8 mouse cellular contexts compared by ENCODE assay signal in genomic region chr8:61391058-61391434, GRCm38 (mm10).
DNase-seq lines count a peak whose midpoint lies in the region; ATAC-seq and TF ChIP-seq lines count a peak whose summit lies in the region.

No protein-coding gene starts in this region.

- 0 out of 2 replicates have a peak, but pooled peaks have one; percentile 26 for ATAC-seq in heart, embryonic 14.5 days (ENCODE audit: insufficient number of reproducible peaks, insufficient read depth, low FRiP score, low read depth)

- no peaks in the 10 kb centered on the region for H3K27me3 ChIP-seq in heart, embryonic 14.5 days (ENCODE audit: control insufficient read depth, insufficient read depth, low read length)

- H3K9ac ChIP-seq in heart, embryonic 14.5 days (ENCODE audit: low read length): no peak overlapping the region

- H3K4me2 ChIP-seq in heart, embryonic 14.5 days (ENCODE audit: low read length): no peak overlapping the region

- intact Hi-C loops in left cerebral cortex, postnatal 4 days (cut with DNase I): no loop called here
- intact Hi-C loops in left cerebral cortex, postnatal 36 days (cut with DNase I): no loop called here

- H3K9me3 ChIP-seq in heart, embryonic 14.5 days (ENCODE audit: control insufficient read depth, low read length): no peaks in the 10 kb centered on the region

- no peaks in the 10 kb centered on the region for H3K36me3 ChIP-seq in heart, embryonic 14.5 days (ENCODE audit: control insufficient read depth, insufficient read depth, low read length)

- H3K4me3 ChIP-seq in heart, embryonic 14.5 days (ENCODE audit: control insufficient read depth in 1 of 2, insufficient read depth in 1 of 2, low read depth in 1 of 2, low read length in 2 of 2): no peak overlapping the region

- H3K27ac ChIP-seq in heart, embryonic 14.5 days (replicated peaks in 1 of 2; ENCODE audit: control insufficient read depth in 1 of 2, insufficient read depth in 1 of 2, low read depth in 2 of 2, low read length in 2 of 2): no peak overlapping the region; a peak in 1 of 4 replicates

- WGBS in heart, embryonic 14.5 days: 58% methylated on average over 13 of the region's 13 CpGs

- no peak for TF ChIP-seq POLR2A in brain, embryonic 14.5 days (IDR thresholded peaks at IDR 0.05; ENCODE audit: borderline replicate concordance, extremely low read depth, insufficient read depth, insufficient read length, poor library complexity, severe bottlenecking)

- no peak for TF ChIP-seq CTCF in brain, embryonic 14.5 days (IDR thresholded peaks at IDR 0.05; ENCODE audit: borderline replicate concordance, extremely low read depth, insufficient read depth, insufficient read length)

- peaks cover 13 to 22% of the 10 kb centered on the region in 2 experiments for H3K4me1 ChIP-seq in heart, embryonic 14.5 days (ENCODE audit: control insufficient read depth in 2 of 2, insufficient read depth in 2 of 2, low read length in 2 of 2)

- peak; percentile 50 for DNase-seq in left cerebral cortex, postnatal 4 days
- DNase-seq in left cerebral cortex, postnatal 36 days (ENCODE audit: low spot score in 2 of 2): no peak
- peak; percentile 66 for DNase-seq in brain, embryonic 14.5 days (ENCODE audit: low read depth)
- peak; percentile 57 for DNase-seq in lung, postnatal 14 days
- no peak for DNase-seq in left cerebral cortex, adult 8-10 months (ENCODE audit: low spot score in 2 of 2)
- no peak for DNase-seq in cerebellum, adult 11-12 months
- DNase-seq in adipocyte (ENCODE audit: low spot score): no peak

Comparison
In these comparisons a context has a peak if more than half of its experiments do, and no peak if none do; other contexts are left out.
1. DNase-seq: peak in left cerebral cortex, postnatal 4 days (single experiment), brain, embryonic 14.5 days (single experiment) and lung, postnatal 14 days (single experiment); none in left cerebral cortex, postnatal 36 days (0 of 2), left cerebral cortex, adult 8-10 months (0 of 2), cerebellum, adult 11-12 months (single experiment) and adipocyte (single experiment).